Mouse (Mus musculus): Measurements from ENCODE around the gene Bcl6. TPM values are rescaled to one million over a fixed set of nuclear protein-coding genes. Genes with fewer than 3 reads are reported as not detected.
A peak's percentile ranks its signal among the peaks of the same experiment; 100 is the strongest.

Bcl6 gene
- polyA plus RNA-seq, 1 experiment, result 103 TPM

DNA sequence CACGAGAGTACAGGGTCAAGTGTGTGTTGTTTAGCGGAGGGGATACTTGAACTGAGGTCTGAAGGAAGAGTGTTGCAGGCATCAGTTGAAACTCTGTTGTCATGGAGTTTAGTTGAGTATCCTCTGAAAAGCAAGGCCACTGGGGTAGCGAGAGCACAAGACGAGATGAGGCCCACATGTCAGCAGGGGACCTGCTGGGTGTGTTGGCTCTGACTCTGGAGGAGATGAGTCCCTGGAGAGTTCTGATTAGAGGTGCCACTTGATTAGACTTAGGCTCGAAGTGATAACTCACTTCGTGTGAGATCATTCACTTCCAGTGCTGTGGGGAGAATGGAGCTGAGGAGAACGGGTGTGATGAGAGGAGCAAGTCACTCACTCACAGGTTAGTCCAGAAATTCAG, 36.8 kb upstream of the Bcl6 start:
- peaks cover 10% of the 10 kb centered on the region for H3K4me1 ChIP-seq (replicated peaks; ENCODE audit: control insufficient read depth, insufficient read depth, low read length)
- TF ChIP-seq POLR2A (IDR thresholded peaks at IDR 0.05; ENCODE audit: control insufficient read depth, extremely low read depth, insufficient read depth, low read length, poor library complexity) (no peak), CTCF (IDR thresholded peaks at IDR 0.05; ENCODE audit: borderline replicate concordance, control insufficient read depth, extremely low read depth, insufficient read depth, low read length, poor library complexity) (no peak)
- H3K36me3 ChIP-seq (ENCODE audit: control insufficient read depth, insufficient read depth, low read length), result no peaks in the 10 kb centered on the region
- WGBS, result 95% methylated on average over 7 of the region's 7 CpGs
- no peaks in the 10 kb centered on the region for H3K27me3 ChIP-seq (ENCODE audit: control insufficient read depth, insufficient read depth, low read length)
- no peak overlapping the region for H3K27ac ChIP-seq (ENCODE audit: control insufficient read depth, insufficient read depth, low read length)
- DNase-seq, result no peak
- H3K4me3 ChIP-seq (ENCODE audit: control insufficient read depth, insufficient read depth, low read length), result no peak overlapping the region

DNA sequence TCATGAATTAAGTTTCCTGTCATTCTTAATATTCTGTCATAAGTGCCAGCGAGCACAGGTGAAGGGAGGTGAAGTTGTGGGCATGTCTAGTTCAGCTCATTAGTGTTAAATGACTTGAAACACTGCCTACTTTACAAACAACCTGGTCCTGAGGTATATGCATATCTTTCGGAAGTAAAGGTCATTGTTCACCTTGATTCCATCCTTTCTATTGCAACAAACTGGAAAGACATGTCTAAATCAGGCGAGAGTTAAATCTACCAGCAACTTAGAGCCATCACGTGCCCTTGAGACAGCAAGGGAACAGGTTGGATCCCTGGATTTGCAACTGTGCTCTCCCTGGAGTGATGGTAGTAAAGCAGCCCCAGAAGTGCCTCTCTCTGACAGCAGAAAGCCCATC, 34.0 kb upstream of the Bcl6 start:
- TF ChIP-seq POLR2A (IDR thresholded peaks at IDR 0.05; ENCODE audit: control insufficient read depth, extremely low read depth, insufficient read depth, low read length, poor library complexity), result no peak
- TF ChIP-seq CTCF (IDR thresholded peaks at IDR 0.05; ENCODE audit: borderline replicate concordance, control insufficient read depth, extremely low read depth, insufficient read depth, low read length, poor library complexity), result no peak
- no peak for DNase-seq
- 95% methylated on average over 4 of the region's 4 CpGs for WGBS

DNA sequence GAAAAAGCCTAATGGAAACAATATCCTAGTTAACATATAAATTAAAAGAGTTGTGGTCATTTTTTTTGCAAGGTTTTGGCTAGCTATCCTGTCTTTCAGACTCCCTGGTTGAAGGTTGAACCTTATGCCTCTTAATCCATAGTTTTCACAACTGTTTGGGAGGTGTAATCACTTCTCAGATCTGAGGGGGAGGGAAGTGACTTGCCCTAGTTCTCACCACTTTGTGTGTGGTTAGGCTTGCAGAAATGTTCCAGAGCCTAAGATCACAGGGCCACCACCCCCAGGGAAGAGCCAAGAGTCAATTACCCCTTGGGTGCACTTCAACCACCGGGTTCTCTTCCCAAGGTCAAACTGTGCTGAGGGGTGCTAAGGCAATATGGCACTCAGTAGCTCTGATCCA, 33.1 kb upstream of the Bcl6 start:
- no peak for TF ChIP-seq POLR2A (IDR thresholded peaks at IDR 0.05; ENCODE audit: control insufficient read depth, extremely low read depth, insufficient read depth, low read length, poor library complexity)
- no peak for TF ChIP-seq CTCF (IDR thresholded peaks at IDR 0.05; ENCODE audit: borderline replicate concordance, control insufficient read depth, extremely low read depth, insufficient read depth, low read length, poor library complexity)
- 55% methylated on average over 1 of the region's 1 CpGs for WGBS
- peak; percentile 36 for DNase-seq
- no peaks in the 10 kb centered on the region for H3K36me3 ChIP-seq (ENCODE audit: control insufficient read depth, insufficient read depth, low read length)
- H3K4me1 ChIP-seq (replicated peaks; ENCODE audit: control insufficient read depth, insufficient read depth, low read length), result peaks cover 7% of the 10 kb centered on the region
- no peak overlapping the region for H3K4me3 ChIP-seq (ENCODE audit: control insufficient read depth, insufficient read depth, low read length)
- H3K27ac ChIP-seq (ENCODE audit: control insufficient read depth, insufficient read depth, low read length), result no peak overlapping the region
- no peaks in the 10 kb centered on the region for H3K27me3 ChIP-seq (ENCODE audit: control insufficient read depth, insufficient read depth, low read length)

More for the DNA sequence above, 34.0 kb upstream of the Bcl6 start:
- Histone ChIP-seq H3K4me1 (replicated peaks; ENCODE audit: control insufficient read depth, insufficient read depth, low read length) (peaks cover 6% of the 10 kb centered on the region), H3K27me3 (ENCODE audit: control insufficient read depth, insufficient read depth, low read length) (no peaks in the 10 kb centered on the region), H3K4me3 (ENCODE audit: control insufficient read depth, insufficient read depth, low read length) (no peak overlapping the region), H3K27ac (ENCODE audit: control insufficient read depth, insufficient read depth, low read length) (no peak overlapping the region), H3K36me3 (ENCODE audit: control insufficient read depth, insufficient read depth, low read length) (no peaks in the 10 kb centered on the region)

DNA sequence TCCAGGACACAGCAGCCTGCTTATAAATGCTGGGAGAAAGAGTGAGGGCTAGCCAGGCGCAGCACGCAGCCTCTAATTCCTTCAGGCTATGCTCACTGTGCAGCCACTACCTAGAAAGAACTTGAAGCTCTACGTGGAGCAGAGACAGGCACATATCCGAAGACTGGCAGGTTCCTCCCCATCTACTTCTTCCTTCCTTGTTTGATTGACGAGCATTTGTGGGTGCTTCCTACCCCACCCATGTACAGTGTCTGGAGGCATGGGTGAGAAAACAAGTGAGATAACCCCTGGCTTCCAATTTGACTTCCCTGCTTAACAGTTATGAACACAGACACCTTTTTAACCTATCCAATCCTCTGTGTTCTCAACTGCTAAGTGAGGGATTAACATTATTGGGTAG, 28.1 kb upstream of the Bcl6 start:
- no peak for TF ChIP-seq POLR2A (IDR thresholded peaks at IDR 0.05; ENCODE audit: control insufficient read depth, extremely low read depth, insufficient read depth, low read length, poor library complexity)
- no peak for TF ChIP-seq CTCF (IDR thresholded peaks at IDR 0.05; ENCODE audit: borderline replicate concordance, control insufficient read depth, extremely low read depth, insufficient read depth, low read length, poor library complexity)
- Histone ChIP-seq H3K4me1 (replicated peaks; ENCODE audit: control insufficient read depth, insufficient read depth, low read length) (peaks cover 6% of the 10 kb centered on the region), H3K27ac (ENCODE audit: control insufficient read depth, insufficient read depth, low read length) (no peak overlapping the region), H3K4me3 (ENCODE audit: control insufficient read depth, insufficient read depth, low read length) (no peak overlapping the region), H3K36me3 (ENCODE audit: control insufficient read depth, insufficient read depth, low read length) (no peaks in the 10 kb centered on the region), H3K27me3 (ENCODE audit: control insufficient read depth, insufficient read depth, low read length) (no peaks in the 10 kb centered on the region)
- WGBS, result 44% methylated on average over 5 of the region's 5 CpGs
- no peak for DNase-seq

DNA sequence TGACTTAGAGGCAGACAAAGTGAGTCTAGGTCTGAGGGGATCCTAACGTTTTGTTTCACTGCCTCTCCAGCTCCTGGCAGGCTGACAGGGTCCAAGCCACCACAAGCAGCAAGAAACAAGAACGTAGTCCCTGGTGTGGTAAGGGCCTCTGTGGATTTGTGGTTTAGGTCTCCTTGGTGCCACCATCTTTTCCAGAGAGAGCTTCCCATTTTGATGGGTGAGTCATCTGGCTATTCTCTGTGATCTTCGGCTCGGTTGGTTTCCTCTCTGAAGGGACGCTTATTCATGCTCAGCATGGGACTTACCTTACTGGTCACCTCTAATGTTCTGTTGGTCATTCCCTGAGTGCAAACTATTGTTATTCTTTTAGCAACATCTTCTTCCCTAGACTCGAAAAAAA, 27.6 kb upstream of the Bcl6 start:
- Histone ChIP-seq H3K36me3 (ENCODE audit: control insufficient read depth, insufficient read depth, low read length) (no peaks in the 10 kb centered on the region), H3K27ac (ENCODE audit: control insufficient read depth, insufficient read depth, low read length) (no peak overlapping the region), H3K4me1 (replicated peaks; ENCODE audit: control insufficient read depth, insufficient read depth, low read length) (peaks cover 6% of the 10 kb centered on the region), H3K4me3 (ENCODE audit: control insufficient read depth, insufficient read depth, low read length) (no peak overlapping the region), H3K27me3 (ENCODE audit: control insufficient read depth, insufficient read depth, low read length) (no peaks in the 10 kb centered on the region)
- 32% methylated on average over 6 of the region's 6 CpGs for WGBS
- no peak for DNase-seq
- TF ChIP-seq POLR2A (IDR thresholded peaks at IDR 0.05; ENCODE audit: control insufficient read depth, extremely low read depth, insufficient read depth, low read length, poor library complexity) (no peak), CTCF (IDR thresholded peaks at IDR 0.05; ENCODE audit: borderline replicate concordance, control insufficient read depth, extremely low read depth, insufficient read depth, low read length, poor library complexity) (no peak)

DNA sequence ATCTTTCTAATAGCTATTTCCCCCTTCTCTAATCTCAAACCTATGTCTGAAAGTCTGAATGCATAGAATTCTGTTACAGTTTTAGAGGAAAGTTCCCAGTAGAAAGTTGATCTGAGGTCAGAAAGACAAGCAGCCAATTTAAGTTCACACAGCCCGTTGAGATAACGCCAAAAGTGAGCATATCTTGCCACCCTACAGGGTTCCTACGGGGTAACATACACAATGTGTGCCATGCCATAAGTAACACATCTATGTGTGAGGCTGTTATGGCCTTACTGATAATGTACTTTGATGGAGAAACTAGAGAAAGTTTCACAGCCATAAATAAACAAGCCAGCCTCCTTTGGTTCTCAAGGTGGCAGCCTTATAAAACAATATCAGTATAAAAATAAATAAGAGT, 25.7 kb upstream of the Bcl6 start:
- WGBS, result 98% methylated on average over 3 of the region's 3 CpGs
- no peak overlapping the region for H3K27ac ChIP-seq (ENCODE audit: control insufficient read depth, insufficient read depth, low read length)
- H3K27me3 ChIP-seq (ENCODE audit: control insufficient read depth, insufficient read depth, low read length), result no peaks in the 10 kb centered on the region
- H3K36me3 ChIP-seq (ENCODE audit: control insufficient read depth, insufficient read depth, low read length), result no peaks in the 10 kb centered on the region
- DNase-seq, result no peak
- H3K4me1 ChIP-seq (replicated peaks; ENCODE audit: control insufficient read depth, insufficient read depth, low read length), result peaks cover 6% of the 10 kb centered on the region
- no peak overlapping the region for H3K4me3 ChIP-seq (ENCODE audit: control insufficient read depth, insufficient read depth, low read length)
- TF ChIP-seq POLR2A (IDR thresholded peaks at IDR 0.05; ENCODE audit: control insufficient read depth, extremely low read depth, insufficient read depth, low read length, poor library complexity) (no peak), CTCF (IDR thresholded peaks at IDR 0.05; ENCODE audit: borderline replicate concordance, control insufficient read depth, extremely low read depth, insufficient read depth, low read length, poor library complexity) (no peak)

DNA sequence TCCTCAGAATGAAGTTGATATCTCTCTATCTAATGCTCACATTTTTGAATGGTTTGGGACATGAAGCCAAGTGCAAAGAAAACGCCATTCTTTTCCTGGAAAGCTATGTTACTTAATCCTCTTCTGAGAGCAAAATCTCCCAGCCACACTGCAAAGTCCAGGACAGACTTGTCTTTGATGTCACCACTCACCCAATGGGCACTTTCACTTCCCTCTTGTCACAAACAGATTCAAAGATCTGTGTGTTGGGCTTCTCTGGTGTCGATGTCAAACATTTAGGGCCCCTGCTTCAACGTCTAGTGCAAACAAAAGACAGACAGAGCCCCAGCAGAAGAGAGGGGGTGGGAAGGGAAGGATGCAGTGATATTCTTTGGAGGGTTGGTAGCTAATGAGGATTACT, 23.4 kb upstream of the Bcl6 start:
- WGBS, result 26% methylated on average over 3 of the region's 3 CpGs
- Histone ChIP-seq H3K27ac (ENCODE audit: control insufficient read depth, insufficient read depth, low read length) (no peak overlapping the region), H3K27me3 (ENCODE audit: control insufficient read depth, insufficient read depth, low read length) (no peaks in the 10 kb centered on the region), H3K4me3 (ENCODE audit: control insufficient read depth, insufficient read depth, low read length) (no peak overlapping the region), H3K4me1 (replicated peaks; ENCODE audit: control insufficient read depth, insufficient read depth, low read length) (peaks cover 6% of the 10 kb centered on the region), H3K36me3 (ENCODE audit: control insufficient read depth, insufficient read depth, low read length) (no peaks in the 10 kb centered on the region)
- TF ChIP-seq CTCF (IDR thresholded peaks at IDR 0.05; ENCODE audit: borderline replicate concordance, control insufficient read depth, extremely low read depth, insufficient read depth, low read length, poor library complexity) (no peak), POLR2A (IDR thresholded peaks at IDR 0.05; ENCODE audit: control insufficient read depth, extremely low read depth, insufficient read depth, low read length, poor library complexity) (no peak)
- DNase-seq, result no peak
